Mouse (Mus musculus) adrenal gland, adult (tissue): ENCODE data around the gene Naa50.

ENCODE experiments used
- DNase-seq, 2 experiments: peaks; one replicate each; pipeline ENCODE4 v3.0.0; 2022 to 2023; ENCODE audit warnings: low spot score in 1 of 2; ENCODE audit not compliant: inconsistent age in 2 of 2

Gene Naa50

DNA sequence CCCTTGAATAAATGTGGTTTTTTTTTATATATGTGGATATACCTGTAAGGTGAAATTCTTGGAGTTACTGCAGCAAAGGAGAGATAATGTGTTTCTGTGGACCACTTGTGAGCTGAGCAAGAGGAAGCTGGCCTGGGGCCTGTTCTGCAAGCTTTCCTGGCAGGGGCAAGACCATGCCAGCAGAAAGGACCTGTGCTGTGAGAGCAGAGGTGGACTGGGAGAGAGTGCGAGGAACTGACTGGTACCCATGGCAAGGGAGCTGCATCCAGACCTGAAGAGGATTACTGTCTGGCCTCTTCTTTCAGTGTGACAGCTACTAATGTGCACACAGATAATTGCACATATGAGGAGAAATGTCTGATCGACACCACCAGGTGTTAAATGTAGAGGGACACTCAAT, 51.3 kb downstream of the Naa50 start:
- no peak for DNase-seq

DNA sequence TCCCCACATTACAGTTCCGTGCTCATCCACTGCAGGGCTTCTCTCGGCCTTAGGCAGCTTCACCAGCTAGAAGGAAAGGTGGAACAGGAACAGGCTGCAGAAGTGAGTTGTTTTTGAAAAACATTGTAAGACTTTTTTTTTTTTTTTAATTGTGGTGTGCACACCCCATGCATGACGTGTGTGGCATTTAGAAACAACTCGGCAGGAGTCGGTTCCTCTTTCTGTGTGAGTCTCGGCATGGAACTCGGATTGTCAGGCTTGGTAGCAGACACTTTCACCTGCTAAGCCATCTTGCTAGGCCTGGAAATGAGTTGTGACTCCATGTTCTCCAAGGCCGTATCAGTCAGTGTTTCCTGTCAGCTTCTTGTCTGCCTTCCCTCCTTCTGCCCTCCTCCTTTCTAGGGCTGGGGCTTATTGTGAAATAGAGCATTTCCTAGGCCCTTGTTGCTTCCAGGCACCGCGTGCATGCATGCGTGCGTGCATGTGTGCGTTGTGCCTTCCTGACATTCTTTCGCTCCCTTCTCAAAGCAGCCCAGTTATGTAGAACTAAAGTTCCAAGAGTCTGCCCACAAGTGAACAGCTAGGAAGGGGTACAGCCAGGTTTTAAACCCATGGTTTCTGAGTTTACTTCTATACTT, 59.6 kb downstream of the Naa50 start:
- DNase-seq: no peak

DNA sequence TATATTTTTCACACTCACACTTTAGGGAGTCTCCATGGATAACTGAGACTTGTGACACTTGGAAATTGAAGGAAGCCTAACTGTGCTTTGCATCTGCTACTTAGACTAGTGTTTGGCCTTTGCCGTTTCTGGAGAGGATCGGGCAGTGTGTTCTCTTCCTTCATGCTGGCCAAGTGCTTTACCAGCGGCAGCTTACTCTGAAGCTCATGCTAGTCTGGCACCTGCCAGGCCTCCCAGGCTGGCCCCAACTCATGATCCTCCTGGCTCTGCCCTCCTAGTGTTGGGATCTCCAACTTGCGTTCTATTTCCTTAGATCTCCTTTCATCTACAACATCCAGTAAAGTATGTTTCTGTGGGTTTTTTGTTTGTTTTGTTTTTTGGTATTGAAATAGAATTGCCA, 60.5 kb downstream of the Naa50 start:
- DNase-seq: no peak

DNA sequence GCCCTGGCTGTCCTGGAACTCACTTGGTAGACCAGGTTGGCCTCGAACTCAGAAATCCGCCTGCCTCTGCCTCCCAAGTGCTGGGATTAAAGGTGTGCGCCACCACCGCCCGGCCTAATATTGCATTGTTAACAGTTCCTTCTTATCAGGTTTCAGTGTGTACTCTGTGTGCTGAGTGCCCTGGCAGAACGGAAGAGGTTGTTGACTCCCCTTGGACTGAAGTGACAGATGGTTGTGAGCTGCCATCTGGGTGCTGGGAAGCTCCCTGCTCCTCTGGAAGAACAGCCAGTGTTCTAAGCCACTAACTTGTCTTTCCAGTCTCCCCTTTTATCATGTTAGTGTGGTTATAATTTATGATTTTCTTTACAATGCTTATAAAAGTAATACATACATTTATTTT, 64.7 kb downstream of the Naa50 start:
- no peak for DNase-seq

DNA sequence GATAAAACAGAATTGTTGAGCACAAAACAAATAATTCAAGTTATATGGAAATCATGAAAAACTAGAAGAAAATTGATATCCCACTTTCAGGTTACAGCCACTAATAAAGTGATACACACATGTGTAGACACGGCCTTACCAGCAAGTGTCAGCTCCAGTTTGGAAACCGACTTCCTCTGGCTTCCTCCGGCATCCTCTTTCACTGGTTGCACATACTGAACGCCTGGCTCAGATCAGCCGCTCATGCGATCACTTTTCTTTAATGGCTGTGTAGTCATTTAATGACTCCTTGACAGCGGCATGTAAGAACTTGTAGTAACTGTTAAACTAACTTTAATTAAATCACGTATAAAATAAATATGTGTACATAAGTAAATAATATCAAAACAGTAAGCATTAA, 66.3 kb downstream of the Naa50 start:
- no peak for DNase-seq

DNA sequence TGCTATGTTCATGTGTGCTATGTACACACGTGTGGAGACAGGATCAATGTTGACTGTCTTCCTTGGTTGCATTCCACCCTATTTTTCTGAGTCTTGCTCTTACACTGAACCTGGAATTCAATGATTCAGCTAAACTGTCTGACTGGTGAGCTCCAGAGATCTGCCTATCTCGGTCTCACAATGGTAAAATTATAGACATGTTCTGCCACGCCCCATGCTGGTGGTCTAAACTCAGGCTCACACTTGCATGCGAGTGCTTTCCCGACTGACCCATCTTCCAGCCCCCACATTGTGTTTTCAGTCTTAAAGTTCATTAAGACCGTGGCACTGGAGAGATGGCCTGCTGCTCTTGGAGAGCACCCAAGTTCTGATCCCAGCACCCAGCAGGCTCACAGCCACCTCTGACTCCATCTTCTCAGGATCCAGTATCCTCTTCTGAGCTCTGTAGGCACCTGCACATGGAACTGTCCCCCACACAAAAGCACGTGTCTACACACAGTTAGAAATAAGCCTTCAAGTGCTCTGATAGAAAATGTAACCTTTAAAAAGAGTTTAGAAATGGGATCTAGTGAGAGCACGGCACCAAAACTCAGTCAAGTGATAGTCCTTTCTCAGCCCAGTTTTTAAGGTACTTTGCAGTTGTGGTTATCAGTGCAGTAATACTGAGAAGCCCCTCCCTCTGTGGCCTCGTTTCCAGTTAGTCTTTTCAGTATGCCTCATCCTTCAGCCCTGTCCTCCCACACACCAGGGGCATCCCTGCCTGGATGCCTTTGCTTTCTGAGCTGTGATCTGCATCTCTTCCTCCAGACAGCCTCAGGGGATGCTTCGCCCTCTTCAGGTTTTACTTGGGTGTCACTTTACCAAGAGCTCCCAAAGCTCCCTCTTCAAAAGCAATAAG, 70.8 kb downstream of the Naa50 start:
- DNase-seq: no peak

DNA sequence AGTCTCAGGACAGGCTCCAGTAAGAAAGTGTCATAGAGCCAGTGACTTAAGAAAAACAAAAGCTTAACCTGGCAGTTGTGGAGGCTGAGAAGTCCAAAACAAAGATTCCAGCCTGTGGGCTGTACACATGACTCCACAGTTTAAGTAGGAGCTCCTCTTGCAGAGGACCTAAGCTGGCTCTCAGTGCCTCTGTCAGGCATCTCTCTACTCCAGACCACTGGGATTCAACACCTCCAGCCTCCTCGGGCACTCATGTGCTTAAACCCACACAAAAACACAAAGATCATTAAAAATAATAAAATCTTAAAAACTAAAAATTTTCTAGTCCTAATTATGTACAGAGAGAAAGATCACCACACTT, 71.4 kb downstream of the Naa50 start:
- DNase-seq: no peak

DNA sequence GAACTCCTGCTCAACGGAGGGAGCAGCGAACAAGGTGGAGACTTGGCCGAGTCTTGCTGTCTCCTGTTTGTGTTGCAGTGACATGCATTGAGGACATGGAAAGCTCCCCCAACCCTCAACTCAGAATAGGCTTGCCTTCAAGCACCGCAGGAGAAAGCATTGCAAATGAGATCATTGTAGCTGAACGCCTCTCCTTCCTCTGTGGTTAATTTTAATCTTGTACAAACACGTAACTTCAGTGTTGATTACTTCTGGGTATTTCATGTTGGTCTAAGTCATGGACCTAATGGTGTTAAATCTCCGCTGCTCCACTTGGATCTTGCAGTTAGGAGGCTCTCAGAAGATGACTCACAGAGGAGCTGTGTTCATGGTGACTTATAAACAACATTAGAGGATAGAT, 73.1 kb downstream of the Naa50 start:
- no peak for DNase-seq
